Mouse (Mus musculus): Measurements from ENCODE around the gene Olfr1033. TPM values are rescaled to one million over a fixed set of nuclear protein-coding genes. Genes with fewer than 3 reads are reported as not detected.
"Not testable (repeated sequence)": the region's sequence is repeated elsewhere in the genome, so short reads cannot be mapped to it uniquely, and the experiment has no call there.

Olfr1033 gene
- 2.3 and 3.1 TPM in 2 replicates for polyA plus RNA-seq (2015; fragmentation: Nextera tagmentation; extraction: Ambion mirVana)

DNA sequence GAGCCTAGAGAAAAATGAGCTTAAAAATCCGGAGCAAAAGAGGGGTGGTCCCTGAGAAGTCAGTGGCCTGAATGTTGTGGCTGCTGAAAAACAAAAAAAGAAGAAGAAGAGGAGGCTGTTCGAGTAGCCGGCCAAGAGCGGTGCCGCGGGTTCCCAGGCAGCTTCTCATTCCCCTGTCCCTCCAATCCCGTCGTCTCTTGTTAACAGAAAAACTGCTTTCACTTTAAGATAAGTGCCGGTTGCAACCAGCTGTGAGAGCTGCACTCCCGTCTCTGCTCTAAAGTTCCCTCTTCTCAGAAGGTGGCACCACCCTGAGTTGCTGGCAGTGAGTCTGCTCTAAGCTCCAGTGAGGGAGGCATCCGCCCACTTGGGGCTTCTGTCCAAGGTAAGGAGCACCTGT is at the start of gene Olfr1033:
Gene Olfr1033 (plus strand): TSS at position 228 of the 400 bp plus-strand sequence.
- H3K27me3 ChIP-seq; H3K9ac ChIP-seq; ATAC-seq (ENCODE audit: borderline replicate concordance, extremely low read depth, low FRiP score, low TSS enrichment); H3K36me3 ChIP-seq; H3K9me3 ChIP-seq; H3K4me1 ChIP-seq: not testable (repeated sequence)
- peak within 1 kb of the TSS; percentile 48 for H3K4me2 ChIP-seq
- 5% methylated on average over 11 of the region's 11 CpGs for WGBS
- peak within 1 kb of the TSS; percentile 38 for H3K4me3 ChIP-seq
- H3K27ac ChIP-seq, result 0 out of 2 replicates have a peak within 1 kb of the TSS, but pooled peaks have one; percentile 44

DNA sequence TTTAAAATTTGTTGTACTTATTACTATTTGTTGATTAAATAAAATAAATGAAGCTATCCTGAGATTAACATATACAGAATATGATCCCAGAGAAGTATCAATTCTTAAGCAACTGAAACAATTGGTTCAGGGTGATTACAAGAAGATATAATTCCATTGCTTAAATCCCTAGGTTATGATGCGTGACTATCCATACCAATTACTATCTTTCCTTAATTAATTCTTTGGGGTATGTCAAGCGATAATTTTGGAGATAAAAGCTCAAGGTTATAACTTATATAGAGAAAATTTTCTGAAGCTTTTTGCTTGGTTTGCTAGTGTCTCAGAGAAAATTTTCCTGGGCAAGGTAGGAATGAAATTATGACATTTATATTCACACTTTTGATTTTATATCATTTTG is 46.8 kb upstream of the Olfr1033 start, which contains the start of gene Olfr1029:
Gene Olfr1029 (plus strand): TSS at position 301 of the 400 bp plus-strand sequence.
- no peaks in the 10 kb centered on the region for H3K9me3 ChIP-seq
- no peak within 1 kb of the TSS for H3K4me2 ChIP-seq
- no peaks in the 10 kb centered on the region for H3K4me1 ChIP-seq
- no peaks in the 10 kb centered on the region for H3K36me3 ChIP-seq
- H3K9ac ChIP-seq, result no peak within 1 kb of the TSS
- no peak for ATAC-seq (ENCODE audit: borderline replicate concordance, extremely low read depth, low FRiP score, low TSS enrichment)
- WGBS, result 89% methylated on average over 2 of the region's 2 CpGs
- no peak within 1 kb of the TSS for H3K4me3 ChIP-seq
- H3K27ac ChIP-seq, result no peak within 1 kb of the TSS
- H3K27me3 ChIP-seq, result no peaks in the 10 kb centered on the region

DNA sequence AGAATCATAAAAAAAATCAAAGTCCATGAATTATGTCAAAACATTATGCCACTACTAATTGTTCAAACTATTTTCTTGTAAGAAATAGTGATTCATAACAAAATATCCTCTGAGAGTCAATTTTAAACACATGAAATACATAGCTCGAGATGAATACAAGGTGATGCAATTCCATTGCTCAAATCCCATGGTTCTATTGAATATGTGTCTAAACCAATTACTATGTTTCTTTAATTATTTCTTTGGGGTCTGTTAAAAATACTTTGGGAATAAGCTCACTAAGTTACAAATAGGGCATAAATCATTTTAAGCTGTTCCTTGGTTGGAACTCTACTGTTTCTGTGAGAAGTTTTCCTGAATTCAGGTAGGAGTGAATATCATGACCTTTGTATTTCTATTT is 41.5 kb upstream of the Olfr1033 start, which contains the start of gene Olfr1030:
Gene Olfr1030 (plus strand): TSS at position 301 of the 400 bp plus-strand sequence.
- no peak within 1 kb of the TSS for H3K4me3 ChIP-seq
- WGBS, result 55% methylated on average over 1 of the region's 1 CpGs
- no peaks in the 10 kb centered on the region for H3K27me3 ChIP-seq
- ATAC-seq (ENCODE audit: borderline replicate concordance, extremely low read depth, low FRiP score, low TSS enrichment), result no peak
- H3K9ac ChIP-seq, result no peak within 1 kb of the TSS
- H3K4me2 ChIP-seq, result no peak within 1 kb of the TSS
- no peaks in the 10 kb centered on the region for H3K36me3 ChIP-seq
- no peak within 1 kb of the TSS for H3K27ac ChIP-seq
- H3K4me1 ChIP-seq, result no peaks in the 10 kb centered on the region
- no peaks in the 10 kb centered on the region for H3K9me3 ChIP-seq

DNA sequence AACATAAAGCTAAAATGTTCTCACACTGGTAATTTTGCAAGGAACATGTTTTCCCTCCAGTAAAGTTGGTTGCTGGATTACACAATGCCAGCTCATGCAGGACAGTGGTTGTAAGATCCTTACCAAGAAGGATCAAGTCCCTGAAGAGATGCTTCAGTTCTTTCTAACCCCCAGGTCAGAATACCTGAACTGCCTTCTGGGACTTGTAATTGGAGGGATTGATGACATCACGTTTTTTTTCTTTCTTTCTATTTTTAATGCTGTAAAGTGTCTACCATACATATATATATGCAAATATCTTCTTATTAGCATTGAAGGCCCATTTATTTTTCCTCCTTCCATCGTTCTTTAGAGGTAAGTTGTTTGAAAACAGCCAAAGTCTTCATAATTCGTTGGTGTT is 30.4 kb upstream of the Olfr1033 start, which contains the start of gene Olfr1031:
Gene Olfr1031 (plus strand): TSS at position 301 of the 400 bp plus-strand sequence.
- H3K4me3 ChIP-seq, result no peak within 1 kb of the TSS
- no peak within 1 kb of the TSS for H3K9ac ChIP-seq
- no peak within 1 kb of the TSS for H3K4me2 ChIP-seq
- WGBS, result 51% methylated on average over 3 of the region's 3 CpGs
- no peaks in the 10 kb centered on the region for H3K27me3 ChIP-seq
- no peaks in the 10 kb centered on the region for H3K36me3 ChIP-seq
- ATAC-seq (ENCODE audit: borderline replicate concordance, extremely low read depth, low FRiP score, low TSS enrichment), result no peak
- H3K27ac ChIP-seq, result no peak within 1 kb of the TSS
- H3K9me3 ChIP-seq, result no peaks in the 10 kb centered on the region
- H3K4me1 ChIP-seq, result no peaks in the 10 kb centered on the region

DNA sequence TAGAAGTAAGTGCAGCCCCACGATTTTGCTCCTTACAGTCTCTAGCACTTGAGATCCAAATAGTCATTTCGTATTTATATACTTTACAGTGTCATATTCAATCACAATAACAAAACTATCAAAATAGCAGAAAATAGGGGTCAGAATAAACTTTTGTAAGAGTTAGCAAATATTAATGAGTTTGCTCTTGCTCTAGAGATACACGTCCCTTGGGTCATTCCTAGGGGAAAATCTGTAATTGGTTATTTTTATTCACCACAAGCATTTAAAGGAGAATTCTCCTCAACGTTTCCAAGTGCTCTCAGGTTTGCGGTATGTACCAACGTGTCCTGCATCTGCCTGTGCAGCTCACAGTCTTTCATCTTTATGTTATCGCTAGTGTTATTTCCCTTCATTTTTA is 15.2 kb upstream of the Olfr1033 start, which contains the start of gene Olfr1032:
Gene Olfr1032 (plus strand): TSS at position 301 of the 400 bp plus-strand sequence.
- WGBS, result 81% methylated on average over 7 of the region's 7 CpGs
- Histone ChIP-seq H3K4me3 (no peak within 1 kb of the TSS), H3K4me2 (no peak within 1 kb of the TSS), H3K9me3 (no peaks in the 10 kb centered on the region), H3K36me3 (no peaks in the 10 kb centered on the region), H3K27ac (no peak within 1 kb of the TSS), H3K4me1 (no peaks in the 10 kb centered on the region), H3K9ac (no peak within 1 kb of the TSS), H3K27me3 (no peaks in the 10 kb centered on the region)
- no peak for ATAC-seq (ENCODE audit: borderline replicate concordance, extremely low read depth, low FRiP score, low TSS enrichment)

DNA sequence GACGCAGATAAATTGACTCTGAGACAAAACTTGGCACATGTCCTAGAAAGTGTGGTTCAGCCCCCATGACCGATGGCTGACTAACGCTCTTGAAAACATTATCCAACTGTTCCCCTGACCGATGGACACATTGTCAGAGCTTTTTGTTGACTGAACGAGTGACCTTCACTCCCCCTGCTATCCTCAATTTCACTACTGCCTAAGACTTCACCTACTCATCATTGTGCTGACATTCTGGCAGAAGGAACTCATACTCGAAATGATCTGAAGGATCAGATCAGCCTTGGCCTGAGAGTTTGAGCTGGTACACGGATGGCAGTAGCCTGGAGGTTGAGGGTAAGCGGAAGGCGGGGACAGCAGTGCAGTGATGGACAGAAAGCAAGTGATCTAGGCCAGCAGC is 1.1 kb downstream of the Olfr1033 start:
- H3K27ac ChIP-seq; H3K4me3 ChIP-seq; H3K27me3 ChIP-seq; H3K36me3 ChIP-seq; H3K4me2 ChIP-seq; H3K4me1 ChIP-seq; H3K9me3 ChIP-seq; H3K9ac ChIP-seq; ATAC-seq (ENCODE audit: borderline replicate concordance, extremely low read depth, low FRiP score, low TSS enrichment): not testable (repeated sequence)
- 35% methylated on average over 6 of the region's 9 CpGs for WGBS

DNA sequence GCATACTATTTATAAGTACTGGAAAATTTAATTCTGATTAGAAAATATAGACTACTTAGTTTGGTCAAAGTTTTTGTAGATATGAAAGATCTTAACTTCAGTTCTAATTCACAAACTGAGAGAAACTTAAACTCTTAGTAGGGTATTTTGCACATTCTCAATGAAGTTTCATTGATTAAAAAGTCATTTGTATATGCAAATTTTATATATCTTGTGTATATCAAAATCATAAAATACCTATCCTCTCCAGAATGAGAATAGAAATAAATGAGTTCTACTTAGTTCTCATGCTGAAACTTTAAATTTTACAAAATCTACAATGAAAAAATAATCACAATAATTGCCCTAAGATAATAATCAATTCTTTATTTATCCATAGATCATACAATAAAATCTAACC is 25.1 kb downstream of the Olfr1033 start, which contains the start of gene Olfr1034:
Gene Olfr1034 (plus strand): TSS at position 301 of the 400 bp plus-strand sequence.
- ATAC-seq (ENCODE audit: borderline replicate concordance, extremely low read depth, low FRiP score, low TSS enrichment), result no peak
- H3K36me3 ChIP-seq, result no peaks in the 10 kb centered on the region
- H3K9me3 ChIP-seq, result no peaks in the 10 kb centered on the region
- no peak within 1 kb of the TSS for H3K27ac ChIP-seq
- H3K27me3 ChIP-seq, result no peaks in the 10 kb centered on the region
- H3K9ac ChIP-seq, result no peak within 1 kb of the TSS
- no peaks in the 10 kb centered on the region for H3K4me1 ChIP-seq
- no peak within 1 kb of the TSS for H3K4me3 ChIP-seq
- H3K4me2 ChIP-seq, result no peak within 1 kb of the TSS

DNA sequence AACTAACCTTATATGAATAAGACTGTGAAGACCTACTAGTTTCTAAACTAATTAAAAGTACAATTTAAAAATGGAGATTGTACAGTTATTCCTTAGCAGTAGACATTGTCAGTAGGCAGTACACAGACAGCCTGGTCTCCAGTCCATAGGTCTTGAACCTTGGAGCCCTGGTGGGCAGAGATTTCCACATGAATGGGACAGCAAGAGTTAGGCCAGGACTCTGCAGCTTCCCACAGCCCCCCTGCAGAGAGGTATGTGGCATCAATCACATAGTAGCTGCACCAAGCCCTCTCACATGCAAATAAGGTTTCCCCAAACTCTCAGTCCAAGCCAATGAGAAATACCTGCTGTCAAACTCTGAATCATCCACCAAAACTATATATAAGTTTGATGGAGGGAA is 30.3 kb downstream of the Olfr1033 start:
- ATAC-seq (ENCODE audit: borderline replicate concordance, extremely low read depth, low FRiP score, low TSS enrichment); H3K4me3 ChIP-seq; H3K9me3 ChIP-seq; H3K9ac ChIP-seq; H3K4me2 ChIP-seq; H3K4me1 ChIP-seq; H3K36me3 ChIP-seq; H3K27ac ChIP-seq; H3K27me3 ChIP-seq: not testable (repeated sequence)

DNA sequence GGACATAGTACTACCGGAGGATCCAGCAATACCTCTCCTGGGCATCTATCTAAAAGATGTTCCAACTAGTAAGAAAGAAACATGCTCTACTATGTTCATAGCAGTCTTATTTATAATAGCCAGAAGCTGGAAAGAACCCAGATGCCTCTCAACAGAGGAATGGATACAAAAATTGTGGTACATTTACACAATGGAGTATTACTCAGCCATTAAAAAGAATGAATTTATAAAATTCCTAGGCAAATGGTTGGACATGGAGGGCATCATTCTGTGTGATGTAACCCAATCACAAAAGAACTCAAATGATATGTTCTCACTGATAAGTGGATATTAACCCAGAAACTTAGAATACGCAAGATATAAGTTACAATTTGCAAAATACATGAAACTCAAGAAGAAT is 43.3 kb downstream of the Olfr1033 start:
- H3K36me3 ChIP-seq; H3K4me2 ChIP-seq; H3K9ac ChIP-seq; H3K9me3 ChIP-seq; ATAC-seq (ENCODE audit: borderline replicate concordance, extremely low read depth, low FRiP score, low TSS enrichment); H3K4me3 ChIP-seq; H3K27me3 ChIP-seq; H3K27ac ChIP-seq; H3K4me1 ChIP-seq: not testable (repeated sequence)
- WGBS, result 94% methylated on average over 2 of the region's 2 CpGs

DNA sequence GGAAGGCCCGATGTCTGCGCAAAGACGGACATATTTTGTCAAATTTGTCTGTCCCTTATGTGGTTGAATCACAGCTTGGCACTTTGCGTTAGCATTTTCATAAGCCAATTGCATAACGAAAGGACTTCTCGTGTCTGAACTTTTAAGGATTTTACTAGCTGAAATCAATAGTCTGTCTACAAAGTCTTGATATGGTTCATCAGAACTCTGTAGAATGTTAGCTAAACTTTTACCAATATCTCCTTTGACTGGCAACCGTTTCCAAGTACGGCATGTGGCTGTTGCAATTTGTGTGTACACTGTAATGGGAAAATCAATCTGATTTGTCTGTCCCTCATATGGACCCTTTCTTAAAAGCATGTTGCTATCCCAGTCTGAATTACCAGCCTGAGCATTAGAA is 49.8 kb downstream of the Olfr1033 start:
- ATAC-seq (ENCODE audit: borderline replicate concordance, extremely low read depth, low FRiP score, low TSS enrichment), result no peak
- no peaks in the 10 kb centered on the region for H3K36me3 ChIP-seq
- no peak overlapping the region for H3K4me3 ChIP-seq
- no peaks in the 10 kb centered on the region for H3K4me1 ChIP-seq
- no peaks in the 10 kb centered on the region for H3K9me3 ChIP-seq
- WGBS, result 91% methylated on average over 8 of the region's 8 CpGs
- no peaks in the 10 kb centered on the region for H3K27me3 ChIP-seq
- no peak overlapping the region for H3K4me2 ChIP-seq
- no peak overlapping the region for H3K9ac ChIP-seq
- no peak overlapping the region for H3K27ac ChIP-seq

DNA sequence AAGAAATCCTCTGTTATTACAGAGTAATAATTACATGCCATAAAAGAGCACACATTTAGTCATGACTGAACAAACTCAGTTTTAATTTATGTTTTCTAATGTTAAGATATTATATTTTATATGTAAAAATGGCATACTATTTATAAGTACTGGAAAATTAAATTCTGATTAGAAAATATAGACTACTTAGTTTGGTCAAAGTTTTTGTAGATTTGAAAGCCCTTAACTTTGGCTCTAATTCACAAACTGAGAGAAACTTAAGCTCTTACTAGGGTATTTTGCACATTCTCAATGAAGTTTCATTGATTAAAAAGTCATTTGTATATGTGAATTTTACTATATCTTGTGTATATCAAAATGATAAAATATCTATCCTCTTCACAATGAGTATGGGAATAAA is 53.3 kb downstream of the Olfr1033 start, which contains the start of gene Olfr1036:
Gene Olfr1036 (plus strand): TSS at position 301 of the 400 bp plus-strand sequence.
- ATAC-seq (ENCODE audit: borderline replicate concordance, extremely low read depth, low FRiP score, low TSS enrichment); H3K9me3 ChIP-seq; H3K27me3 ChIP-seq; H3K4me2 ChIP-seq; H3K4me1 ChIP-seq; H3K9ac ChIP-seq; H3K27ac ChIP-seq; H3K36me3 ChIP-seq; H3K4me3 ChIP-seq: not testable (repeated sequence)

DNA sequence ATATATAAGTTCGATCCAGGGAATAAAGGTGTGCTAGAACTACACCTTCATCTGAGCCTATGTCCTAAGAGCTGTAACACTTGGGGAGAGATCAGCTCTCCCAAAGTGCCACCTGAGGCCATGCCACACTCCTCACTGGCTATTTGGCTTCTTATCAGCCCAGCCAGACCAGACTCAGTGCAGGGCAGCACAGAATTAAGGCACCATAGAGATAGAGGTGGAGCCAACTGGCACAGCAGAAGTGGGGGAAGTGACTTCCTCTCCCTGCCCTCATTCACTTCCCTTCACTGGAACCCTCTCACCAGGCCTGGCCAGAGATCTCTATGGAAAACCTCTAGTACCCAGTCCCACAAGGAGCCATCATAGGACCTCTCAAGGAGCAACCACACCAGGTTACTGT is 60.0 kb downstream of the Olfr1033 start:
- not testable (repeated sequence) for H3K4me1 ChIP-seq; H3K27me3 ChIP-seq; H3K4me3 ChIP-seq; H3K9ac ChIP-seq; H3K36me3 ChIP-seq; H3K9me3 ChIP-seq; H3K4me2 ChIP-seq; H3K27ac ChIP-seq; ATAC-seq (ENCODE audit: borderline replicate concordance, extremely low read depth, low FRiP score, low TSS enrichment)
- 88% methylated on average over 1 of the region's 1 CpGs for WGBS

DNA sequence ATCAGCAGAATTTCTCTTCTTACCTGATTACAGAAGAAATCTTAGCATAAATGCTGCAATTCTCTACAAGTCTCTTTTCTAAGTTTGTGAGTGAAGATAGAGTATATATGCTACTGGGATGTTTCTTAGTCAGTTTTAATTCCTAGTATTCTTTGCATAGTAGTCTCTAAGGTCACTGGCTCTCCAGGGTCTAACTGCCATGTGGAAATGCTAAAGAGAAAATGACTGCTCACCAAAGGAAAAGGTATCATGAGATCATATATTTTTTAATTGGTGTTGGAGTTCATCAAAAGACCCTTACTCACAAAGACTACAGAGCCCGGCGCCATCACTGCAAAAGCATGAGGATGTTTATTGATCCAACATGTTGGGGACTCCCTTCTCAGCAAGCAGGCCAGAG is 66.9 kb downstream of the Olfr1033 start, which contains the start of gene Olfr1037:
Gene Olfr1037 (minus strand): TSS at position 101 of the 400 bp plus-strand sequence.
- no peaks in the 10 kb centered on the region for H3K9me3 ChIP-seq
- 88% methylated on average over 2 of the region's 2 CpGs for WGBS
- H3K4me1 ChIP-seq, result no peaks in the 10 kb centered on the region
- no peaks in the 10 kb centered on the region for H3K27me3 ChIP-seq
- no peak within 1 kb of the TSS for H3K4me2 ChIP-seq
- H3K36me3 ChIP-seq, result no peaks in the 10 kb centered on the region
- H3K27ac ChIP-seq, result no peak within 1 kb of the TSS
- H3K9ac ChIP-seq, result no peak within 1 kb of the TSS
- ATAC-seq (ENCODE audit: borderline replicate concordance, extremely low read depth, low FRiP score, low TSS enrichment), result no peak
- no peak within 1 kb of the TSS for H3K4me3 ChIP-seq
